ENCODE assay signal across 23 mouse cellular contexts in genomic region chr13:41489705-41490275, GRCm38 (mm10). TPM values are rescaled to one million over a fixed set of nuclear protein-coding genes. Genes with fewer than 3 reads are reported as not detected.
A peak's percentile ranks its signal among the peaks of the same experiment; 100 is the strongest.
DNase-seq lines count a peak whose midpoint lies in the region; ATAC-seq and TF ChIP-seq lines count a peak whose summit lies in the region.
"Had no signal": no experiment of that assay in that cellular context is flagged by ENCODE, and none has a peak within 500 bp of the region (broad histone marks: within the 10 kb centered on the region; RNA-seq: fewer than 3 reads in every experiment).

No protein-coding gene starts in this region.

- no peak overlapping the region for H3K4me3 ChIP-seq in intestine, postnatal 0 days (ENCODE audit: low read depth, low read length)
- H3K4me3 ChIP-seq in intestine, embryonic 15.5 days (replicated peaks) = no peak overlapping the region
- H3K4me3 ChIP-seq in lung, embryonic 14.5 days (ENCODE audit: low read depth, low read length) = no peak overlapping the region
- H3K4me3 ChIP-seq: embryonic facial prominence, embryonic 15.5 days; forebrain, embryonic 10.5 days; gastrocnemius, adult 2 months; hindbrain, embryonic 13.5 days; liver, embryonic 13.5 days; neural tube, embryonic 12.5 days had no signal

- DNase-seq in lung, embryonic 14.5 days = peak; percentile 40
- DNase-seq in lung, postnatal 36 days = no peak
- DNase-seq in A20 (ENCODE audit: low read depth, low spot score) = peak; percentile 56
- peak; percentile 43 for DNase-seq in brain, embryonic 14.5 days (ENCODE audit: low read depth)
- no peak for DNase-seq in spleen, adult 12 weeks (ENCODE audit: low spot score)
- DNase-seq in spleen, postnatal 10 days (ENCODE audit: low spot score in 2 of 2) = no peak
- DNase-seq: adrenal gland, adult 2 months; cerebellum, adult 8-10 months; gastrocnemius, adult 2 months; heart, postnatal 10 days; kidney, postnatal 10 days; liver, embryonic 13.5 days; spleen, adult 18-20 months; thymus, postnatal 14 days had no signal

- no peak for ATAC-seq in intestine, postnatal 0 days
- ATAC-seq in intestine, embryonic 15.5 days = no peak
- no peak for ATAC-seq in lung, embryonic 14.5 days (ENCODE audit: insufficient read depth)

- no peak overlapping the region for H3K9ac ChIP-seq in intestine, postnatal 0 days (ENCODE audit: low read depth, low read length)
- no peak overlapping the region for H3K9ac ChIP-seq in intestine, embryonic 15.5 days
- H3K9ac ChIP-seq in lung, embryonic 14.5 days = no peak overlapping the region
- H3K9ac ChIP-seq: embryonic facial prominence, embryonic 15.5 days; hindbrain, embryonic 13.5 days; liver, embryonic 13.5 days; neural tube, embryonic 12.5 days had no signal

- no peaks in the 10 kb centered on the region for H3K4me1 ChIP-seq in intestine, postnatal 0 days (replicated peaks; ENCODE audit: control insufficient read depth, insufficient read depth, low read length)
- H3K4me1 ChIP-seq in intestine, embryonic 15.5 days (replicated peaks) = no peaks in the 10 kb centered on the region
- H3K4me1 ChIP-seq in lung, embryonic 14.5 days (ENCODE audit: insufficient read depth) = peaks cover 5% of the 10 kb centered on the region; the same call in 1 of the 2 replicates
- H3K4me1 ChIP-seq: liver, embryonic 13.5 days; neural tube, embryonic 12.5 days had no signal

- H3K9me3 ChIP-seq in intestine, postnatal 0 days (ENCODE audit: control insufficient read depth) = no peaks in the 10 kb centered on the region
- no peaks in the 10 kb centered on the region for H3K9me3 ChIP-seq in intestine, embryonic 15.5 days
- H3K9me3 ChIP-seq in lung, embryonic 14.5 days (ENCODE audit: low read depth, low read length) = no peaks in the 10 kb centered on the region
- H3K9me3 ChIP-seq: embryonic facial prominence, embryonic 15.5 days; forebrain, embryonic 10.5 days; hindbrain, embryonic 13.5 days; liver, embryonic 13.5 days; neural tube, embryonic 12.5 days had no signal

- 45% methylated on average over 9 of the region's 9 CpGs for WGBS in intestine, postnatal 0 days
- 39% methylated on average over 9 of the region's 9 CpGs for WGBS in intestine, embryonic 15.5 days
- WGBS in lung, embryonic 14.5 days = 19% methylated on average over 9 of the region's 9 CpGs

- TF ChIP-seq CTCF in intestine, postnatal 0 days (IDR thresholded peaks at IDR 0.05; ENCODE audit: low read depth) = peak; percentile 46
- 0 out of 2 replicates have a peak, but pooled peaks have one; percentile 15 for TF ChIP-seq CTCF in lung, embryonic 14.5 days (IDR thresholded peaks at IDR 0.05; ENCODE audit: low read depth)
- TF ChIP-seq CTCF in brain, embryonic 14.5 days (IDR thresholded peaks at IDR 0.05; ENCODE audit: borderline replicate concordance, extremely low read depth, insufficient read depth, insufficient read length) = no peak

- no peak overlapping the region for H3K4me2 ChIP-seq in intestine, postnatal 0 days (replicated peaks; ENCODE audit: low read depth)
- no peak overlapping the region for H3K4me2 ChIP-seq in intestine, embryonic 15.5 days (replicated peaks)
- no peak overlapping the region for H3K4me2 ChIP-seq in lung, embryonic 14.5 days
- H3K4me2 ChIP-seq: embryonic facial prominence, embryonic 15.5 days; heart, embryonic 11.5 days; hindbrain, embryonic 13.5 days; liver, embryonic 13.5 days; midbrain, embryonic 11.5 days; neural tube, embryonic 12.5 days had no signal

- no peak overlapping the region for H3K27ac ChIP-seq in intestine, postnatal 0 days (ENCODE audit: low read depth, low read length)
- no peak overlapping the region for H3K27ac ChIP-seq in intestine, embryonic 15.5 days
- 0 out of 2 replicates have a peak overlapping the region, but pooled peaks have one; percentile 6 for H3K27ac ChIP-seq in lung, embryonic 14.5 days (ENCODE audit: low read depth)
- H3K27ac ChIP-seq: embryonic facial prominence, embryonic 15.5 days; forebrain, embryonic 10.5 days; gastrocnemius, adult 2 months; hindbrain, embryonic 13.5 days; liver, embryonic 13.5 days; macrophage; neural tube, embryonic 12.5 days had no signal

- TF ChIP-seq POLR2A in brain, embryonic 14.5 days (IDR thresholded peaks at IDR 0.05; ENCODE audit: borderline replicate concordance, extremely low read depth, insufficient read depth, insufficient read length, poor library complexity, severe bottlenecking) = no peak

- no peaks in the 10 kb centered on the region for H3K36me3 ChIP-seq in intestine, postnatal 0 days (ENCODE audit: control insufficient read depth, insufficient read depth)
- no peaks in the 10 kb centered on the region for H3K36me3 ChIP-seq in intestine, embryonic 15.5 days
- no peaks in the 10 kb centered on the region for H3K36me3 ChIP-seq in lung, embryonic 14.5 days (ENCODE audit: insufficient read depth)
- H3K36me3 ChIP-seq: embryonic facial prominence, embryonic 15.5 days; forebrain, embryonic 10.5 days; hindbrain, embryonic 13.5 days; liver, embryonic 13.5 days; neural tube, embryonic 12.5 days had no signal

- H3K27me3 ChIP-seq in intestine, postnatal 0 days (replicated peaks; ENCODE audit: control insufficient read depth, insufficient read depth, low read length) = no peaks in the 10 kb centered on the region
- H3K27me3 ChIP-seq in intestine, embryonic 15.5 days (replicated peaks) = no peaks in the 10 kb centered on the region
- no peaks in the 10 kb centered on the region for H3K27me3 ChIP-seq in lung, embryonic 14.5 days (ENCODE audit: insufficient read depth, low read length)
- H3K27me3 ChIP-seq: embryonic facial prominence, embryonic 15.5 days; hindbrain, embryonic 13.5 days; liver, embryonic 13.5 days; neural tube, embryonic 12.5 days had no signal

RNA-seq across cellular contexts. Expression of gene Nedd9, which starts 2.6 kb away (rescaled TPM):
- 17.6 and 18.9 TPM in 2 replicates for polyA plus RNA-seq in intestine, postnatal 0 days (2015; fragmentation: Nextera tagmentation; extraction: Ambion mirVana)
- polyA plus RNA-seq in intestine, embryonic 15.5 days (2015; fragmentation: Nextera tagmentation; extraction: Ambion mirVana) = 38.4 and 41.4 TPM in 2 replicates
- polyA plus RNA-seq in lung, embryonic 14.5 days (2014; fragmentation: Nextera tagmentation; extraction: Ambion mirVana) = 86.5 and 89.4 TPM in 2 replicates
- polyA plus RNA-seq in brain, embryonic 14.5 days (2012; rRNA removed) = 14.1 and 14.2 TPM in 2 replicates

Comparison
In these comparisons a context has a peak if more than half of its experiments do, and no peak if none do; other contexts are left out.
1. DNase-seq: peak in lung, embryonic 14.5 days (single experiment), A20 (single experiment) and brain, embryonic 14.5 days (single experiment); none in lung, postnatal 36 days (single experiment), spleen, adult 12 weeks (single experiment) and spleen, postnatal 10 days (0 of 2).